ENCODE assay signal across 22 mouse cellular contexts in genomic region chr11:77942230-77942629, GRCm38 (mm10). TPM values are rescaled to one million over a fixed set of nuclear protein-coding genes. Genes with fewer than 3 reads are reported as not detected.
DNase-seq lines count a peak whose midpoint lies in the region; ATAC-seq and TF ChIP-seq lines count a peak whose summit lies in the region.
"Had no signal": no experiment of that assay in that cellular context is flagged by ENCODE, and none has a peak within 500 bp of the region (broad histone marks: within the 10 kb centered on the region; RNA-seq: fewer than 3 reads in every experiment).

No protein-coding gene starts in this region.

- H3K9ac ChIP-seq in CH12.LX (ENCODE audit: insufficient read depth, low read depth), result no peak overlapping the region
- H3K9ac ChIP-seq in forebrain, embryonic 15.5 days (replicated peaks), result no peak overlapping the region
- H3K9ac ChIP-seq in hindbrain, embryonic 16.5 days (ENCODE audit: low read depth, low read length), result peak overlapping the region; percentile 18; the same call in 1 of the 2 replicates
- H3K9ac ChIP-seq in midbrain, embryonic 15.5 days, result no peak overlapping the region
- H3K9ac ChIP-seq: embryonic facial prominence, embryonic 15.5 days had no signal

- peaks cover 16% of the 10 kb centered on the region for H3K27me3 ChIP-seq in CH12.LX (replicated peaks)
- no peaks in the 10 kb centered on the region for H3K27me3 ChIP-seq in forebrain, embryonic 15.5 days
- no peaks in the 10 kb centered on the region for H3K27me3 ChIP-seq in hindbrain, embryonic 16.5 days (replicated peaks; ENCODE audit: control insufficient read depth, insufficient read depth, low read length)
- no peaks in the 10 kb centered on the region; the same call in 1 of the 2 replicates for H3K27me3 ChIP-seq in midbrain, embryonic 15.5 days (replicated peaks)

- peak overlapping the region; percentile 6; the same call in 1 of the 2 replicates for H3K4me2 ChIP-seq in CH12.LX (ENCODE audit: insufficient read depth, low read depth, poor library complexity, severe bottlenecking)
- no peak overlapping the region for H3K4me2 ChIP-seq in forebrain, embryonic 15.5 days (replicated peaks)
- no peak overlapping the region for H3K4me2 ChIP-seq in hindbrain, embryonic 16.5 days (ENCODE audit: low read length)
- no peak overlapping the region for H3K4me2 ChIP-seq in midbrain, embryonic 15.5 days
- H3K4me2 ChIP-seq: embryonic facial prominence, embryonic 15.5 days had no signal

- TF ChIP-seq CTCF in CH12.LX (conservative IDR thresholded peaks at IDR 0.05 in 1 of 2, IDR thresholded peaks at IDR 0.05 in 1 of 2; ENCODE audit: low read depth in 2 of 2, low read length in 2 of 2), result no peak

- H3K27ac ChIP-seq in CH12.LX (ENCODE audit: insufficient read depth, low read depth), result no peak overlapping the region
- peak overlapping the region; percentile 62 for H3K27ac ChIP-seq in forebrain, embryonic 15.5 days (replicated peaks)
- H3K27ac ChIP-seq in hindbrain, embryonic 16.5 days (ENCODE audit: low read depth, low read length), result peak overlapping the region; percentile 66
- peak overlapping the region; percentile 14 for H3K27ac ChIP-seq in midbrain, embryonic 15.5 days
- H3K27ac ChIP-seq: embryonic facial prominence, embryonic 15.5 days; heart, adult 2 months; stomach, postnatal 0 days had no signal

- dilution Hi-C loops in CH12.LX (cut with MboI; ENCODE audit: extremely low pct_ligation_motif_present, extremely low pct_unique_long_range_greater_than_20kb, low sequenced_read_pairs), result no loop called here

- 16% methylated on average over 5 of the region's 5 CpGs for WGBS in forebrain, embryonic 15.5 days
- 17% methylated on average over 5 of the region's 5 CpGs for WGBS in hindbrain, embryonic 16.5 days
- WGBS in midbrain, embryonic 15.5 days, result 16% methylated on average over 5 of the region's 5 CpGs

- no peak for TF ChIP-seq POLR2A in CH12.LX (IDR thresholded peaks at IDR 0.05; ENCODE audit: low read depth, low read length)

- peaks cover 23 to 55% of the 10 kb centered on the region in 2 experiments for H3K4me1 ChIP-seq in CH12.LX (ENCODE audit: control insufficient read depth in 1 of 2, insufficient read depth in 2 of 2)
- peaks cover 73% of the 10 kb centered on the region for H3K4me1 ChIP-seq in forebrain, embryonic 15.5 days
- H3K4me1 ChIP-seq in hindbrain, embryonic 16.5 days (ENCODE audit: control insufficient read depth, insufficient read depth, low read depth, low read length), result peaks cover 19% of the 10 kb centered on the region
- peaks cover 30% of the 10 kb centered on the region for H3K4me1 ChIP-seq in midbrain, embryonic 15.5 days
- H3K4me1 ChIP-seq: embryonic facial prominence, embryonic 15.5 days had no signal

- in situ Hi-C loops in CH12.LX (cut with MboI; ENCODE audit: low pct_ligation_motif_present, low pct_unique_long_range_greater_than_20kb, low sequenced_read_pairs), result no loop called here

- no peaks in the 10 kb centered on the region for H3K36me3 ChIP-seq in CH12.LX (replicated peaks in 1 of 2; ENCODE audit: control insufficient read depth in 1 of 2, insufficient read depth in 1 of 2, low read length in 1 of 2)
- no peaks in the 10 kb centered on the region for H3K36me3 ChIP-seq in forebrain, embryonic 15.5 days
- H3K36me3 ChIP-seq in hindbrain, embryonic 16.5 days (ENCODE audit: control insufficient read depth, insufficient read depth, low read length), result no peaks in the 10 kb centered on the region
- H3K36me3 ChIP-seq in midbrain, embryonic 15.5 days (replicated peaks), result no peaks in the 10 kb centered on the region
- H3K36me3 ChIP-seq: embryonic facial prominence, embryonic 15.5 days; G1E had no signal

- H3K4me3 ChIP-seq in CH12.LX (replicated peaks in 1 of 3; ENCODE audit: low read depth in 2 of 3, low read length in 2 of 3, poor library complexity in 1 of 3), result no peak overlapping the region
- H3K4me3 ChIP-seq in forebrain, embryonic 15.5 days, result no peak overlapping the region
- no peak overlapping the region for H3K4me3 ChIP-seq in hindbrain, embryonic 16.5 days (ENCODE audit: low read length)
- H3K4me3 ChIP-seq in midbrain, embryonic 15.5 days, result no peak overlapping the region
- H3K4me3 ChIP-seq: embryonic facial prominence, embryonic 15.5 days; heart, adult 2 months; myocyte had no signal

- ATAC-seq in forebrain, embryonic 15.5 days (replicated peaks), result peak; percentile 51
- ATAC-seq in hindbrain, embryonic 16.5 days, result peak; percentile 22; the same call in 1 of the 2 replicates
- ATAC-seq in midbrain, embryonic 15.5 days (replicated peaks), result no peak
- ATAC-seq: intestine, embryonic 16.5 days had no signal

- no peak; the same call in 1 of the 2 replicates for TF ChIP-seq EP300 in CH12.LX (IDR thresholded peaks at IDR 0.05; ENCODE audit: low read length)

- DNase-seq in CH12.LX (ENCODE audit: extremely low read depth), result peak; percentile 47
- no peak for DNase-seq in ovary, postnatal 10 days (ENCODE audit: low spot score)
- no peak for DNase-seq in frontal cortex, postnatal 14 days (ENCODE audit: low spot score in 2 of 2)
- DNase-seq in yolk sac, embryonic 10.5 days (ENCODE audit: low spot score), result no peak
- DNase-seq in cerebellum, adult 8-10 months, result no peak
- DNase-seq: adrenal gland, postnatal 36 days; heart, adult 2 months; heart, postnatal 10 days; kidney, postnatal 25 days; layer of hippocampus, postnatal 36 days; lung, adult 18-20 months; lung, postnatal 4 days; thymus, postnatal 36 days had no signal

- no peaks in the 10 kb centered on the region for H3K79me2 ChIP-seq in CH12.LX (replicated peaks; ENCODE audit: control insufficient read depth, extremely low read depth, insufficient read depth, poor library complexity, severe bottlenecking)

- TF ChIP-seq RAD21 in CH12.LX (IDR thresholded peaks at IDR 0.05; ENCODE audit: low read depth, low read length), result no peak

- H3K9me3 ChIP-seq in CH12.LX (replicated peaks; ENCODE audit: low read length), result no peaks in the 10 kb centered on the region
- no peaks in the 10 kb centered on the region for H3K9me3 ChIP-seq in forebrain, embryonic 15.5 days
- H3K9me3 ChIP-seq in hindbrain, embryonic 16.5 days (ENCODE audit: control insufficient read depth, low read length), result no peaks in the 10 kb centered on the region
- no peaks in the 10 kb centered on the region for H3K9me3 ChIP-seq in midbrain, embryonic 15.5 days
- H3K9me3 ChIP-seq: embryonic facial prominence, embryonic 15.5 days; G1E had no signal

TF ChIP-seq in CH12.LX, 34 proteins besides CTCF, POLR2A, EP300 and RAD21:
- TF ChIP-seq TCF12 (IDR thresholded peaks at IDR 0.05; ENCODE audit: low read depth, low read length) (peak; percentile 55; the same call in 1 of the 2 replicates), HCFC1 (IDR thresholded peaks at IDR 0.05; ENCODE audit: low read depth, low read length) (no peak), BHLHE40 (IDR thresholded peaks at IDR 0.05; ENCODE audit: low read depth, low read length) (peak; percentile 50; the same call in 1 of the 2 replicates), IRF4 (IDR thresholded peaks at IDR 0.05; ENCODE audit: low read depth, low read length) (no peak), UBTF (IDR thresholded peaks at IDR 0.05; ENCODE audit: low read depth, low read length) (peak; percentile 54; the same call in 1 of the 2 replicates), PAX5 (IDR thresholded peaks at IDR 0.05; ENCODE audit: low read length) (no peak), TBP (conservative IDR thresholded peaks at IDR 0.05; ENCODE audit: low read depth, low read length) (no peak), NELFE (IDR thresholded peaks at IDR 0.05; ENCODE audit: low read depth, low read length) (no peak), SMC3 (IDR thresholded peaks at IDR 0.05; ENCODE audit: low read depth, low read length) (no peak), MAZ (IDR thresholded peaks at IDR 0.05; ENCODE audit: low read depth, low read length) (peak; percentile 47; the same call in 1 of the 2 replicates), ETS1 (conservative IDR thresholded peaks at IDR 0.05; ENCODE audit: low read depth, low read length) (peak; percentile 23; the same call in 1 of the 2 replicates), ZC3H11A (IDR thresholded peaks at IDR 0.05; ENCODE audit: low read depth, low read length) (no peak)

RNA-seq across cellular contexts. Expression of gene Sez6, which starts 11.6 kb away (rescaled TPM):
- 0.04 TPM in 1 of 2 replicates, not detected in the other for total RNA-seq in CH12.LX (2012; rRNA removed)
- total RNA-seq in CH12.LX (2014; rRNA removed), result not detected in 2 replicates
- polyA plus RNA-seq in CH12.LX (2012; ENCODE audit: insufficient read length, low read depth), result 0.45 TPM in 1 of 2 replicates, not detected in the other
- polyA plus RNA-seq in forebrain, embryonic 15.5 days (2015; fragmentation: Nextera tagmentation; extraction: Ambion mirVana), result 243 and 249 TPM in 2 replicates
- polyA plus RNA-seq in hindbrain, embryonic 16.5 days (2015; fragmentation: Nextera tagmentation; extraction: Ambion mirVana), result 132 and 156 TPM in 2 replicates
- polyA plus RNA-seq in midbrain, embryonic 15.5 days (2015; fragmentation: Nextera tagmentation; extraction: Ambion mirVana), result 159 and 162 TPM in 2 replicates
- polyA plus RNA-seq: myocyte; spleen, adult 2 months had no signal

RNA-seq across cellular contexts. Expression of gene Phf12, which starts 40.3 kb away (rescaled TPM):
- total RNA-seq in CH12.LX (2012; rRNA removed) (28.4 and 30.5 TPM in 2 replicates), CH12.LX (2014; rRNA removed) (10.7 and 12.2 TPM in 2 replicates)
- 59.7 and 61.8 TPM in 2 replicates for polyA plus RNA-seq in CH12.LX (2012; ENCODE audit: insufficient read length, low read depth)
- polyA plus RNA-seq in forebrain, embryonic 15.5 days (2015; fragmentation: Nextera tagmentation; extraction: Ambion mirVana), result 22.5 and 26.0 TPM in 2 replicates
- 11.8 and 12.5 TPM in 2 replicates for polyA plus RNA-seq in hindbrain, embryonic 16.5 days (2015; fragmentation: Nextera tagmentation; extraction: Ambion mirVana)
- polyA plus RNA-seq in midbrain, embryonic 15.5 days (2015; fragmentation: Nextera tagmentation; extraction: Ambion mirVana), result 19.2 and 20.7 TPM in 2 replicates

RNA-seq across cellular contexts. Expression of gene Pipox, which starts 48.3 kb away (rescaled TPM):
- total RNA-seq in CH12.LX (2012; rRNA removed) (0.13 TPM in 1 of 2 replicates, not detected in the other), CH12.LX (2014; rRNA removed) (0.15 and 0.21 TPM in 2 replicates)
- 0.36 and 0.37 TPM in 2 replicates for polyA plus RNA-seq in CH12.LX (2012; ENCODE audit: insufficient read length, low read depth)
- 10.2 and 11.2 TPM in 2 replicates for polyA plus RNA-seq in forebrain, embryonic 15.5 days (2015; fragmentation: Nextera tagmentation; extraction: Ambion mirVana)
- polyA plus RNA-seq in hindbrain, embryonic 16.5 days (2015; fragmentation: Nextera tagmentation; extraction: Ambion mirVana), result 5.9 and 7.7 TPM in 2 replicates
- polyA plus RNA-seq in midbrain, embryonic 15.5 days (2015; fragmentation: Nextera tagmentation; extraction: Ambion mirVana), result 5.7 and 6.7 TPM in 2 replicates
- total RNA-seq: G1E had no signal
- polyA plus RNA-seq: G1E, myocyte had no signal

Comparison
In these comparisons a context has a peak if more than half of its experiments do, and no peak if none do; other contexts are left out.
1. RNA of gene Sez6, which starts 11.6 kb away (polyA plus RNA-seq): 243 to 249 TPM in forebrain, embryonic 15.5 days, 159 to 162 TPM in midbrain, embryonic 15.5 days and 132 to 156 TPM in hindbrain, embryonic 16.5 days; 0.45 TPM in CH12.LX; every median in the first group is over 10 times any median in the second.